Mouse (Mus musculus) kidney, embryonic 14.5 days (tissue): ENCODE measurements at regions not wholly inside any gene's neighbourhood (a gene's known extent, or its start where the extent isn't known, plus 50 kb on each side); places are given as distances from the start of the nearest gene placed in this dataset.

Experiments
- ATAC-seq: fragments of 200-750 bp; cut with Nextera tagmentation; 2 replicates; pipeline ENCODE4 v1.8.0; 2017; ENCODE audit warnings: moderate number of reproducible peaks, mild to moderate bottlenecking, moderate TSS enrichment, moderate library complexity; ENCODE audit not compliant: low FRiP score, low TSS enrichment
- H3K27ac ChIP-seq: fragments of 300-500 bp; sonication (generic); 2 replicates; pipeline ENCODE4 v1.5.1; 2014; ENCODE audit warnings: low read depth, mild to moderate bottlenecking, low read length, moderate library complexity, mixed read lengths
- H3K27me3 ChIP-seq: fragments of 300-500 bp; sonication (generic); 2 replicates; pipeline ENCODE4 v1.6.1; 2014; ENCODE audit warnings: mild to moderate bottlenecking, low read length; ENCODE audit not compliant: control insufficient read depth, insufficient read depth
- H3K36me3 ChIP-seq: fragments of 300-500 bp; sonication (generic); 2 replicates; pipeline ENCODE4 v1.6.1; 2014; ENCODE audit warnings: low read length, mixed read lengths; ENCODE audit not compliant: control insufficient read depth, insufficient read depth
- H3K4me1 ChIP-seq: fragments of 300-500 bp; sonication (generic); 2 replicates; pipeline ENCODE4 v1.6.1; 2014; ENCODE audit warnings: low read length, mixed read lengths; ENCODE audit not compliant: control insufficient read depth, insufficient read depth
- H3K4me2 ChIP-seq: fragments of 300-500 bp; sonication (generic); replicated peaks from 2 replicates; pipeline ENCODE4 v1.6.1; 2014; ENCODE audit warnings: low read depth, mild to moderate bottlenecking, low read length
- H3K4me3 ChIP-seq: fragments of 300-500 bp; sonication (generic); 2 replicates; pipeline ENCODE4 v1.5.1; 2014; ENCODE audit warnings: mild to moderate bottlenecking, low read length
- H3K9ac ChIP-seq: fragments of 300-500 bp; sonication (generic); 2 replicates; pipeline ENCODE4 v1.6.1; 2014; ENCODE audit warnings: low read depth, mild to moderate bottlenecking, low read length, moderate library complexity
- H3K9me3 ChIP-seq: fragments of 300-500 bp; sonication (generic); 2 replicates; pipeline ENCODE4 v1.6.1; 2016; ENCODE audit warnings: low read length; ENCODE audit not compliant: control insufficient read depth
- WGBS: fragments of 180-500 bp; shearing (Covaris S2); extraction: QIAGEN DNeasy Blood & Tissue Kit; methylation state at CpG from one replicate; pipeline ENCODE4 v1.1.7; 2014; 5-methylcytosine and 5-hydroxymethylcytosine counted together

- H3K27me3 ChIP-seq, result no peaks in the 10 kb centered on the region
- H3K9ac ChIP-seq, result no peak overlapping the region
- no peaks in the 10 kb centered on the region for H3K36me3 ChIP-seq
- peak overlapping the region; percentile 51 for H3K4me2 ChIP-seq
- H3K27ac ChIP-seq, result no peak overlapping the region
- H3K9me3 ChIP-seq, result no peaks in the 10 kb centered on the region
- peak; percentile 53; the same call in 1 of the 2 replicates for ATAC-seq
- H3K4me3 ChIP-seq, result peak overlapping the region; percentile 30
- peaks cover 8% of the 10 kb centered on the region for H3K4me1 ChIP-seq
- WGBS, result 23% methylated on average over 10 of the region's 10 CpGs
These were observed 897.3 kb upstream of the Car8 start for GRCm38 (mm10) chr4:9136188-9136569.

DNA sequence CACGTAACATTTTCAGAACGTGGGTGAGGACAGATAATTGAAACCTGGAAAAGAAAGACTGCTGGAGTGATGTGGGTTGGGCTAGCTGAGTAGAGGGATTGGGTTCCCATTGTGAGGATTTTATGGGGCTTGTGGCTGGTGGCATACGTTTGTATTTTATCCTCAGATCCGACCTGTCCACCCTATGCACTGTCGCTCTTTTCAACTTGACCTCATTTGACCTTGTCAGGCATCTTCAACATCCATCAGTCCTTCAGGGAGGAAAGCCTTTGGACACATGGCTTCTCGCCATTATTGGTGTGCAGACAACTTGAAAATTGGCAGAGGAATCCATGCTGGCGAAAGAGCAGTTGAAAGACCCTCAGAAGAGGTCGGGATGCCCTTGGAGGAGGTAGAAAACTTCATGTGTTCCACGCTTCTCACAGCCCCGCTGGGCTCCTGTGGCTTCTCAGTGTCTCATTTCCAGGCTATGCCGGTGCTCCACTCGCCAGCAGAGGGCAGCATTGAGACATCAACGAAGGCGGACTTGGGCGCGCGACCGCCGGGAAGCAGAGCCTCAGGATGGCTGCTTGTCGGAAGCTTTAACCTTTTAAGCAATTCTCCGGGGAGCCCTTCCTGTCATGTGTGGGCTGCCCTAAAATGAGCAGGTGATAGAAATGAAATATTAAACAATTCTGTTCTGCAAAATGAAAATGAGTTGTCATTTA is 896.8 kb upstream of the Car8 start:
- H3K9ac ChIP-seq, result no peak overlapping the region; the same call in 1 of the 2 replicates
- no peaks in the 10 kb centered on the region for H3K36me3 ChIP-seq
- H3K27me3 ChIP-seq, result no peaks in the 10 kb centered on the region
- H3K9me3 ChIP-seq, result no peaks in the 10 kb centered on the region
- H3K4me3 ChIP-seq, result peak overlapping the region; percentile 30
- peaks cover 8% of the 10 kb centered on the region for H3K4me1 ChIP-seq
- no peak overlapping the region for H3K27ac ChIP-seq
- 9% methylated on average over 21 of the region's 21 CpGs for WGBS
- H3K4me2 ChIP-seq, result peak overlapping the region; percentile 51
- ATAC-seq, result peak; percentile 84

DNA sequence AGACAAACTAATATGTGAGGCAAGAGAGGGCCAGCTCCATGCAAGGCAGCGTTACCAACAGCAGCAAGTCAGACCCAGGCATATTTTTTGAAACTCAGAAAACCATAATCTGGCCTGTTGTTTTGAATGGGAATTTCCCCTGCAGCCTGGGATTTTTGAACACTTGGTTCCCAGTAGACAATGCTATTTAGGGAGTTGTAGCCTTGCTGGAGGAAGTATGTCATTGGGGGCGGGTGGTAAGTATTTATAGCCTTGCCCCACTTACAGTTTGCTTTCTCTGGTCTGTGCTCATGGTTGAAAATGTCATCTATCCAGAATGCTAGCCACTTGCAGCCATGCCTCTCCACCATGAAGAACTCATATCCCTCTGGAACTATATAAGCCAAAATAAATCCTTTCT is 894.9 kb upstream of the Car8 start:
- Histone ChIP-seq H3K27me3 (no peaks in the 10 kb centered on the region), H3K27ac (no peak overlapping the region), H3K9me3 (no peaks in the 10 kb centered on the region), H3K9ac (no peak overlapping the region), H3K4me2 (no peak overlapping the region), H3K36me3 (no peaks in the 10 kb centered on the region), H3K4me3 (no peak overlapping the region), H3K4me1 (peaks cover 8% of the 10 kb centered on the region)
- WGBS, result 75% methylated on average over 2 of the region's 2 CpGs
- ATAC-seq, result no peak

GRCm38 (mm10) chr4:9132982-9133625 is 894.3 kb upstream of the Car8 start:
- ATAC-seq, result no peak
- no peak overlapping the region for H3K4me2 ChIP-seq
- no peaks in the 10 kb centered on the region for H3K27me3 ChIP-seq
- no peaks in the 10 kb centered on the region for H3K36me3 ChIP-seq
- H3K4me1 ChIP-seq, result peaks cover 8% of the 10 kb centered on the region
- no peak overlapping the region for H3K9ac ChIP-seq
- no peaks in the 10 kb centered on the region for H3K9me3 ChIP-seq
- 65% methylated on average over 12 of the region's 12 CpGs for WGBS
- no peak overlapping the region for H3K4me3 ChIP-seq
- no peak overlapping the region for H3K27ac ChIP-seq

- Histone ChIP-seq H3K36me3 (no peaks in the 10 kb centered on the region), H3K9ac (no peak overlapping the region), H3K9me3 (no peaks in the 10 kb centered on the region), H3K4me3 (no peak overlapping the region), H3K4me2 (no peak overlapping the region), H3K27ac (no peak overlapping the region), H3K4me1 (peaks cover 8% of the 10 kb centered on the region), H3K27me3 (no peaks in the 10 kb centered on the region)
- ATAC-seq, result no peak
- WGBS, result 79% methylated on average over 6 of the region's 6 CpGs
These were observed 893.5 kb upstream of the Car8 start for GRCm38 (mm10) chr4:9132356-9132755.

DNA sequence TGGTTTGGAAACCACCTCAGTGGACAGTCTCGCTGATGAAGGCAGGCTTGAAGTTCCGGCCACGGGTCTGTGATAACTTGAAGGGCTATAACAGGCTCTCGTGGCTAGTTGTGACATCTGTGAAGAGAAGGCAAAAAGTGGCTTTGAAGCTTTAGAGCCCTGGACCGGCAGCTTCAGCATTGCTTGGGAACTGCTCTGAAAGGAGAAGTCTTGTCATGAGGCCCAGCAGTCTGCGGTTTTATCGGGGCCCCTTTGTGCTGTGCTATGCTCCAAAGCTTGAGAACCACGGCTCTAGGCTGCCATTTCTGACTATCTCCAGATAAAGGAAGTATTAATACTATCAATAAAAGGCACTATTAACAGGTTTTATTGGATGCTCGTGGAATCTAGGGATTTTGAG is 892.8 kb upstream of the Car8 start:
- Histone ChIP-seq H3K9me3 (no peaks in the 10 kb centered on the region), H3K27ac (no peak overlapping the region), H3K4me1 (peaks cover 6% of the 10 kb centered on the region), H3K9ac (no peak overlapping the region), H3K4me2 (no peak overlapping the region), H3K27me3 (no peaks in the 10 kb centered on the region), H3K36me3 (no peaks in the 10 kb centered on the region), H3K4me3 (no peak overlapping the region)
- 78% methylated on average over 9 of the region's 9 CpGs for WGBS
- no peak for ATAC-seq

GRCm38 (mm10) chr4:9125236-9125963 is 886.6 kb upstream of the Car8 start:
- Histone ChIP-seq H3K36me3 (no peaks in the 10 kb centered on the region), H3K4me1 (0 out of 2 replicates have a peak, but pooled peaks cover 4% of the 10 kb centered on the region), H3K27me3 (no peaks in the 10 kb centered on the region), H3K9me3 (no peaks in the 10 kb centered on the region), H3K4me3 (no peak overlapping the region), H3K27ac (no peak overlapping the region), H3K4me2 (no peak overlapping the region), H3K9ac (no peak overlapping the region)
- ATAC-seq, result 0 out of 2 replicates have a peak, but pooled peaks have one; percentile 28
- 46% methylated on average over 11 of the region's 11 CpGs for WGBS

- 92% methylated on average over 4 of the region's 4 CpGs for WGBS
- no peak overlapping the region for H3K4me2 ChIP-seq
- H3K4me1 ChIP-seq, result 0 out of 2 replicates have a peak, but pooled peaks cover 4% of the 10 kb centered on the region
- H3K9me3 ChIP-seq, result no peaks in the 10 kb centered on the region
- no peak overlapping the region for H3K4me3 ChIP-seq
- H3K9ac ChIP-seq, result no peak overlapping the region
- H3K36me3 ChIP-seq, result no peaks in the 10 kb centered on the region
- H3K27me3 ChIP-seq, result no peaks in the 10 kb centered on the region
- no peak for ATAC-seq
- no peak overlapping the region for H3K27ac ChIP-seq
These were observed 885.9 kb upstream of the Car8 start for GRCm38 (mm10) chr4:9124586-9125232.
